Mouse (Mus musculus) kidney, adult 9 months (tissue): ENCODE measurements around the gene Ang6.
"Not testable (repeated sequence)": the region's sequence is repeated elsewhere in the genome, so short reads cannot be mapped to it uniquely, and the experiment has no call there.

ENCODE experiments used
- DNase-seq: peaks from one replicate; pipeline ENCODE4 v3.0.0; 2022

Gene Ang6

GRCm38 (mm10) chr14:44002169-44002568 is at the start of gene Ang6:
Gene Ang6, minus strand, starts transcription at chr14:44002269.
- no peak for DNase-seq

- not testable (repeated sequence) for DNase-seq
Measured at GRCm38 (mm10) chr14:44046567-44046966, 44.5 kb upstream of the Ang6 start.

- not testable (repeated sequence) for DNase-seq
Measured at GRCm38 (mm10) chr14:44031828-44032227, 29.8 kb upstream of the Ang6 start.

GRCm38 (mm10) chr14:44009686-44010085 is 7.6 kb upstream of the Ang6 start:
- not testable (repeated sequence) for DNase-seq

- DNase-seq, result not testable (repeated sequence)
Measured at GRCm38 (mm10) chr14:44008021-44008420, 6.0 kb upstream of the Ang6 start.

- DNase-seq, result no peak
Measured at GRCm38 (mm10) chr14:44001600-44001999, 469 bp downstream of the Ang6 start.

GRCm38 (mm10) chr14:43998455-43999000 is 3.5 kb downstream of the Ang6 start:
- not testable (repeated sequence) for DNase-seq

- peak; percentile 59 for DNase-seq
Measured at GRCm38 (mm10) chr14:43987404-43987803, 14.7 kb downstream of the Ang6 start.

GRCm38 (mm10) chr14:43986147-43986546 is 15.9 kb downstream of the Ang6 start:
- peak; percentile 3 for DNase-seq

GRCm38 (mm10) chr14:43983897-43984296 is 18.2 kb downstream of the Ang6 start:
- DNase-seq, result peak; percentile 43

GRCm38 (mm10) chr14:43983454-43983853 is 18.6 kb downstream of the Ang6 start:
- DNase-seq, result no peak

- DNase-seq, result not testable (repeated sequence)
Measured at GRCm38 (mm10) chr14:43956769-43957168, 45.3 kb downstream of the Ang6 start, which contains the start of gene Ang5. Gene Ang5, plus strand, starts transcription at chr14:43957069.

GRCm38 (mm10) chr14:43955074-43955473 is 47.0 kb downstream of the Ang6 start:
- not testable (repeated sequence) for DNase-seq

GRCm38 (mm10) chr14:43953382-43953781 is 48.7 kb downstream of the Ang6 start:
- DNase-seq, result not testable (repeated sequence)
